Mouse (Mus musculus): ENCODE measurements around the gene Gsto2.
"Not testable (repeated sequence)": the region's sequence is repeated elsewhere in the genome, so short reads cannot be mapped to it uniquely, and the experiment has no call there.

The Gsto2 gene

DNA sequence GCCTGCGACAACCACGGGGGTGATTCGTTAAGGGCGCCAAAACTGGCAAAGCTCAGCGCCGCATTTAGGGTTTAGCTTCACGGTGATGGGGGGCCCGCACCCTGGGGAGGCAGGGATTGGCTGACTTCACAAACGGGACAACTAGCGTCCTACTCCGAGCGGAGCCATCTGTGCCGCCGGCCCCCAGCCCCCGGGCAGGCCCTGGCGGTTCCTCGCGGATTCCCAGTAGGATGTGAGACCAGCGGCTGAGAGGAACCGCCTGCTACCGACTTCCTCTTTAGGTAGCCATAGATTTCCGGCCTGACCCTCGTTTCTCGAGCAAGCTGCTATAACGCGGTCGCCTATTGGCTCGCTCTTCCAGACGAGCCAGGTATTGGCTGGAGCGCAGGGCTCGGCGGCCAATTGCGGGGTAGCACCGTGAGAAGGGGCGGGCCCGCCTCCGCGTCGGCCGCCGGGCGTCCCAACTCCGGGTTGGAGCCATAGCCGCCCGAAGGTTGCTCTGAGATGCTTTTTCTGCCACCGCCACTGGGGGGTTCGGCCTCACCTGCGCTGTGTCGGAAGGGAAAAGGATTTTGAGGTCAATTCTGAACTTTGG lies at the start of gene Gsto2:
TSS of gene Gsto2 (plus strand) at position 182 of the 595 bp plus-strand sequence.
- DNase-seq, result peak; percentile 96 to 97

DNA sequence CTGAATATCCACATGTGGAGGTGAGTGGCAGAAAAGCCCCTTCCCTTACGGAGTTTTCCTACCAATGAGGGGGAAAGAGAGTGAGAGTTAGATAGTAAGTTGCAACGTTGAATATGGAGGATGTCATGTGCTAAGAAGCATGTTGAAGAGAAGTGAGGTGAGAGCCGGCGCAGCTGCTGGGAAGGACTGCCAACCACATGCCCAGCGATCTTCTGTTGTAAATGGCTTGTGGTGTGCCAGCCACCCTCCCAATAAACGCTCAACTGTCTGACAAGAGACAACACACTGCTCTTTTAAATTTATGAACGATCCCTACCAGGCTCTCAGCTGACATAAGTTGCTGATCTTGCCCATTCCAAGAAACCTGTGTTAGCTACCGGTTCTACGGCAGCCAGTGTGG lies 47.6 kb upstream of the Gsto2 start:
- no peak for DNase-seq

DNA sequence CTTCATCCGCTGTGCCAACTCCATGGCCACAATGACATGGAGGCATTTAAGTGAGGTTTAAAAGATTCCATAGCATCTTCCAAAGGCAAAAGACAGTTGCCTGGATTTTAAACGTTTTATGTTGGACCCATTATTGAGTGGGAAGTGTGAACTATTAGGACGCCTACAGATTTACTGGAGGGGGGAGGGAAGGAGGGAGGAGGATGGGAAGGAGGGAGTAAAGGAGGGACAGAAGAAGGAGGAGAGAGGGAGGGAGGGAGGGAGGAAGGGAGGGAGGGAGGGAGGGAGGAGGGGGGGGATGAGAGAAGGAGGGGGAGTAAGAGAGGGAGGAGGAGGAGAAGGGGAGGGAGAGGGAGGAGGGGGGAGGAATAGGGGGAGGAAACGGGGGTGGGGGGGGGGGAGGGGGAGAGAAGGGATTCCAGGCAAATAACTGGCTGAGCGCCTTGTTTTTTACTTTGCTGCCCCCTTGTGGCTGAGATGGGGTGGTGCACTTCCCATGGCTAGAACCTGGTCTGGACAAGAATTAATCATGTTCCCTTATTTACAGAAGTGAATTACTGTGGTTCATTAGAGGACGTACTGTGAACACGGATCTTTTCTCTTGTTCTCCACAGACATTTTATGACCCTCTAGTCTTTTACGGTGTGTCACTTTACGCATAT lies 44.4 kb upstream of the Gsto2 start:
- peak; percentile 85 to 86 for DNase-seq

DNA sequence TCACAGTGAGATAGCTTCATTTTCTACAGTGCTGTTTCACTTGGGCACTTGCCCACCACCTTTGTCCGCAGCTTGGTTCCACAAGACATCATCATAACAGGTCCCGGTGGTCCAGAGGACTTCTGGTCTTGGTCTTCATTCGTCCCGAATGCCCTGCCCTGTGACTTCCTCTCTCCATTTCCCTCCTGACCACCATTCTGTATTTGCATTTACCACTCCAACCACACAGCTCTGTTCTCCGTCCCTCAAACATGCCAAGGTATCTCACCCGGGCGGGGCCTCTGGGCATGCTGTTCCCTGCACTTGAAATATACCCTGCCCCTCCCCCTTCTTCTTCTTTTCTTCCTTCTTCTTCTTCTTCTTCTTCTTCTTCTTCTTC lies 43.9 kb upstream of the Gsto2 start:
- peak in 1 of 2 experiments; percentile 25 for DNase-seq

DNA sequence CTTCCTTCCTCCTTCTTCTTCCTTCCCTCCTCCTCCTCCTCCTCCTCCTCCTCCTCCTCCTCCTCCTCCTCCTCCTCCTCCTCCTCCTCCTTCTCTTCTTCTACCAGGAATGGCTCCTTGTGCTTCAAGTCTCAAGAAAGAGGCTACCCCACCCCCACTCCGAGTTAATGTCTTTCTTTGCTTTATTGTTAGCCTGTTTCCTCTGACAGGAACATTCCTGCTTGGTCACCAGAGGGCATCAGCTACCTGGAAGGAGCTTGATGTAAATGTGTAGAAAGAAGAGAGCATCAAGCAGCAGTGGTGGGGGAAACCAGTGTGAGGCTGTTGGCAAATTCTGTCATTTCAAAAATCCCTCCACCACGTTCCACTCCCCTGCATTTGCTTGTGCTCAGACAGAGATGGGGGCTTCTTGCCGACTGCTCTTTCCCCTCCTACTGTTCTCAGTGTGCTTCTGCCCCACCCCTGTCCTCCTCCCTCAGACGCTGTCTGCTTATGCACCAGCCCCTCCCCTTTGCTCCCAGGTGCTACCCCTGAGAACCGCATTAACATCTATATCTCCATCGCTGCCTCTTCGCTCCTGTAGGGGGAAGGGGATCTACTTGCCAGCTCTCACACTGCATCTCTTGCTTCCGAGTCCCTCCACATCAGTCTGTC lies 43.1 kb upstream of the Gsto2 start:
- peak; percentile 22 to 31 for DNase-seq

DNA sequence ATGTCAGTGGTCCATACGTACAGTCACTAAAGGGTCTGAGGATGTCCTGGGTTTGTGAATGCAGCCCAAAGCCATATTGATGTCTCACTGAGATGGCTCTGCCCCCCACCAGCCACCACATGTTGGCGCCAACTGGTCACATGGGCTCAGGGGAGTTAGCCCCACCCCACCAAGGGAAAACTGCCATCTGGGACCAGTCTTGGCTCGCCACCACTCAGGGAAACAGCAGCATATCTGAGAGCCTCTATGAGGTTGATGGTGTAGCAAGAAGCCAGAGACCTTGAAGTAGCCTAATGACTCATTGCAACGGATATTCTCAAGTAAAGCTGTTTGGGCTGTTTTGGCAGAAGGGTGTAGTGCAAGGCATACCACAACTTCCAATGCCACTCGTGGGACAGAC lies 41.3 kb upstream of the Gsto2 start:
- DNase-seq, result no peak

DNA sequence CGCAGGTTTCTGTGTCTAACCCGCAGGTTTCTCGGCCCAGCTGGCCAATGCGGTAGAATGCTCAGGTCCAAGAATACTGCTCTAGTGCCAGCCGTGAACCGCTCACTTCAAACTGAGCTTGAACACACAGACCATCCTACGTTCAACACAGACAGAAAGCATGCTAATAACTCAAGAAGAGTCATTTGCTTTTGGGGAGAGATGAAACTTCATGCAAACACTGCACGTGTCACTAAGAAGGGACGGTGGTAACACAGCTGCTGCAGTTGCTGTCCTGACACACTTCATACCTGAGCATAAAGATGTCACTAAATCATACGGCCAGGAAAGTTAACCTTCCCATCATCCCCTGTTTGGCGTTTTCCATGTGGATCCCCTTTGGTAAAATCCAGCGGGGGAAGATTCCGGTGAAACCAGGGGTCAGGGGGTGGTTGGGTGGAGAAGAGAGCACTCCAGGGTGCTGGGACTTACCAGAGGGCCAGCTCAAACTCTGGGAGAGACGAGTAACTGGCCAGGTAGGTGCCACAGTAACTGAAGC lies 35.4 kb upstream of the Gsto2 start:
- DNase-seq, result no peak

DNA sequence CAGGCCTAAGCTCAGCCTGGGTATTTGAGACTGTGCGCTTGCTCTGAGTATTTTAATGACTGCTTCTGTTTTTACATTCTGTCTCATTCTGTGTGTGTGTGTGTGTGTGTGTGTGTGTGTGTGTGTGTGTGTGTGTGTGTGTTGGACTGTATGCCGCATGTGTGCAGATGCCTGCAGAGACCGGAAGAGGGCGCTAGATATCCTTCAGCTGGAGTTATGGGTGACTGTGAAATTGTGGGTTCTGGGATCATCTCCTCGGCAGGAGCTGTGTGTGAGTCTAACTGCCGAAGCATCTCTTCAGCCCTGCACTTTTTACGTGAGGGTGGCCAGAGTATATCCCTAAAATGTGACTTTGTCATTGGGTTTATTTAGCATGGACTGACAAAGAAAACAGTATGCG lies 34.2 kb upstream of the Gsto2 start:
- no peak for DNase-seq

DNA sequence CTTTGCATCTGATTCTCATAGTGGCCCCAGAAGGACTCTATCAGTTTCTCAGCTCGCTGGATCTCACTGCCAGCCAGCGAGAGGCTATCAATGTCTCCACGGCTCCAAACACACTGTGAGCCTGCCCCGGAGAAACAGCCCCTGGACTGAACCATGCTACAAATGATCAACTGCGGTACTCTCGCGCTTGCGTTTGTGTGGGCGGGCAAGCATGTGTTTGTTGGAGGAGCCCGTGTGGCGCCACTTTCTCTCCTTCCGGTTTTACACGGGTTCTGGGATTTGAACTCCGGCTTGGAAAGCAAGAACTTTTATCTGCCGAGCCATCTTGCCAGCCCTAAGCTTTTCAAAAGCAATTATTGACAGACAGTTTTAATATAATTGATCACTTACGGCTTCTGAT lies 33.0 kb upstream of the Gsto2 start:
- DNase-seq, result no peak

DNA sequence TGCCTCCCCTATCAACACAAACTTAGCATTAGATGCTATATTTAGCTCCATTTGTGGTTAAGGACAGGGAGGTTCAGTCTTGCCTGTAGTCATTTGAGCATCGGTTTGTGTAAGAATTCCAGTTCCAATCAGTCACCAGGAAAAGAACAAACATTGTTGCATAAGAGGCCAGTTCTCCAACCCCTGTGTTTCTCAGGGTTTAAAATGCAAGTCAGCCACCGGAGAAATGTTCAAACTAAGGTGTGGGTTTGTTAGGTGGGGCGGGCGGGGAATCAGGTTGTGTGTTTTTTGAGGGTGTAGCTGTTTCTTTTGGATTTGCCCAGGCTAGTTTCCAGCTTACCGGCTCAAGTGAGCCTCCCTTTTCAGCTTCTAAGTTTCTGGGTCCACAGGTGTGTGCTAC lies 30.7 kb upstream of the Gsto2 start:
- no peak for DNase-seq

DNA sequence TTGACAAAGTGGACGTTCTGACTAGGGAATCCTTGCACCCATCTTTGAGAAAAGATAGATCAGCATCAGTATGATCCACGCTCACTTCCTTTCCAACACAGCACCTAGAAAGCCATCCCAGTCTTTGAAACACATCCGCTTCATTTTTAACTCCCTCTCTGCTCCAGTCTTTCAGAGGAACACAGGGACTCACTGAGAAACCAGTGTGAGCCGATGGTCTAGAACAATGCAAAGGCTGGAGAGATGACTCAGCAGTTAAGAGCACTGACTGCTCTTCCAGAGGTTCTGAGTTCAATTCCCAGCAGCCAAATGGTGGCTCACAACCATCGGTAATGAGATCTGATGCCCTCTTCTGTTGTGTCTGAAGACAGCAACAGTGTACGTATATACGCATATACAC lies 29.6 kb upstream of the Gsto2 start:
- no peak for DNase-seq

DNA sequence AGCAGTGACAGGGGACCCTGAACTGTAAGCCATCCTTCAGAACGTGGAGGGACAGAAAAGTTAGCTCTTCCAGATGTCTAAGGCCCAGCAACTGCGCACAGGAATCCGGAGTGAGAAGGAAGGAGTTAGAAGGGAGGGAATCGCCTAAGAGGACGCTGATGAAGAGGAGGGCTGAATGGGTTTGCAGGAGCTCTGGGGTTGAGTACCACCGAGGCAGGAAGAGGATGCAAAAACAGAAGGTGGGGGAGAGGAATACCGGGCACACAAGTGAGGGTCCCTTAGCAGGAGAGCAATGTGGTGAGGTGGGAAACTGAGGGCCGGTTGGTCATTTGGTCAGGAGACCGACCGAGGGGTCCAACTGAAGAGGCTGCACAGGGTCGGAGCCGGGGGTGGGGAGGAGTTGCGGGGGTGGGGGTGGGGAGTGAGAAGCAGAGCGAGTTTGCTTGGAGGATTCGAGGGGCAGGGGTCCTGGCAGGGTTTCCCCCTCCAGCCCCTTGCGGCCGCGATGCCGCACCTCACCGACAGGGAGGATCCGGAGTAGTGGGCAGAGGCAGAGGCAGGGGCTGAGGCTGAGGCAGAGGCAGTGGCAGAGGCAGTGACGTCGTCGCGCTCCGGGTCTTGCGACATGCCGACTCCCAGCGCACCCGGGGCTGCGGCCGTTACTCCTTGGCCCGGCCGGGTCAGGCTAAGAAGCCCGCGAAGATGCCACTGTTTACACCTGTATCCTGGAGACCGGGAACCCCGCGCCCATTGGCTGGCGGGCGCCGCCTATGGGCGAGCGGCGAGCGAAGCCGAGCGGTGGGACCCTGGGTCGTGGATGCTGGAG lies 28.4 kb upstream of the Gsto2 start:
- peak; percentile 79 to 83 for DNase-seq

DNA sequence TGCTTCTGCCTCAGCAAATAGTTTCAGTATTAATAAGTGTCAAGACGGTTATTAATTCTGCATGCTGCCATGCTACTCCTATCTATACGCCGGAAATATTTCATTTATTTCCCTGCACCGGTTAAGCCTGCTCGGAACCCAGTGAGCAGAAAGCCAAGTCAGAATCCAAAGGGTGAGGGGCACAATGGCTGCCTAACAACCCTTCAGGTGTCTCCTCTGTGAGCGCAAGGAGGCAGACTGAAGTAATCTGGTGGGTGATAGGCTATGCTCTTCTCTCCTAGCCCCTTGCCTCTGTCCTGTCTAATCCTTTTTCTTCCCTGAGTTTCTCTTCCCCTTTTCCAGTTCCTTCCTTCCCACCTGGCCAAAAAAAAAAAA lies 27.8 kb upstream of the Gsto2 start:
- DNase-seq, result no peak

DNA sequence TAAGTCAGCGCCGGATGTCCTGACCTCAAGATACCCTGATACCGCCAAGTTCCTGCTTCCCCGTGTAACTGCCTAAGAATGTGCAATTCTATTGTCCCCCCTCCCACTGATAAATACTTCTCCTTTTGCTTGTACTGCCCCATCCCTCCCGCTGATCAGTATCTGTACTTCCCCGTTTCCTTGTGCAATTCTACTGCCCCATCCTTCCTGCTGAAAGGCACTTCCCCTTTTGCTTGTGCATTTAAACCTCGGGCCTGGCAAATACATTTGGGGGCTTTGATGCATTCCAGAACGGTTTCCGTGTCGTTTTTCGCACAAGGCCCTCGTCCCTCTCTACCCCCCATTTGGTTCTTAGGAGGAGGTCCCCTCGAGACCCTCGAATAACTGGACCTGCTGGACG lies 24.1 kb upstream of the Gsto2 start:
- DNase-seq, result not testable (repeated sequence)

DNA sequence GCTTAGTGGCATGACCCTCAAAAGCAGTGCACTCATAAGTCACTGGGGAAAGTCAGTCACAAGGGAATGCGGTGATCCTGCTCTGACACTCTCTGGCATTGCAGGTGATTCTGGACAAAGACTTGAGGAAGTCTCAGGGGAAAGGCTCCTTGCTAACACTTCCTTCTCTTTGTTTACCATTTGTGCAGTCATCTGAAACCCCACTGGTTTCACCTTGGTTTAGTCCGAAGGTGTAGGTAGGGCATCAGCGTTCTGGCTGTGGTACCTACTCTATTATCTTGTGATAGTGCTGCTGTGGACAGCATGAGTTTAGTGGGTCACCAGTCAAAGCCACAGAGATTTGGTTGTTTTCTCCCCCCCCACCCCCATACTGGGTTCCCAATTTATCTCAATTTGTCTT lies 15.6 kb upstream of the Gsto2 start:
- DNase-seq, result no peak

DNA sequence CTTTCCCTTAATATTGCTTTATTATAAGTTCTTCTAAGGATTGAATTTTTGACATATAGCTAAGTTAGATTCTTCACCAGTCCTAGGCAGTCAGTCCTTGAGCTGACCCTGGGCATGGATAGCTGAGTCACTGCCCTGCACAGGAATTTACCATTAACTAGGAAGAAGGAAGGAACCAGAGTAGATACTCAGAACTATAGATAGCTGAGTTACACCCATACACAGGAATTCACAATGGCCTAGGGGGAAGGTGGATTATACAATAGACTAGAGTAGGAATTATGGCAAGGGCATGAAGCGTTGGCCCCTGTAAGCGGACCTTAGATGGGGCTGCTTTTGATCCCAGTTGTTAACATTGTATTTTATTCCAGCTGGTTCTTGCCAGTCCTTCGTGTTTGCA lies 13.2 kb upstream of the Gsto2 start:
- not testable (repeated sequence) for DNase-seq

DNA sequence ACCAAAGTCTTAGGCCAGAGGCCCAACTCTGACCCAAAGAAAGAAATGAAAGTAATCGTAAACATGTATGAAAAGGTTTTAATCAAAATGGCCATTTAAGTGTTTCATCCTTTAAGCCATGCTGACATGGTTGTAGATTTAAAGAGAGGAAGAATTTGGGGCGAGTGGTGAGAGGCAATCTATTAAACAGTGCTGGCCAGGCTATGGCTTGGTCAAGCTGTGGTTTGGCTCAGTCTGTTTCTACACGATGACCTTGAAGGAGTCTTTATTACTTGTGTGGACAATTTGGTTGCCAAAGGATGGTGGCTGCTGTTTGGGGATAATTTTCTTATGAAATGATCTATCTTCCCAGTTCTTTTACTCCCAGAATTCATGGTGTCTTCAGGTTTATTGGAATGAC lies 12.3 kb upstream of the Gsto2 start:
- DNase-seq, result no peak

DNA sequence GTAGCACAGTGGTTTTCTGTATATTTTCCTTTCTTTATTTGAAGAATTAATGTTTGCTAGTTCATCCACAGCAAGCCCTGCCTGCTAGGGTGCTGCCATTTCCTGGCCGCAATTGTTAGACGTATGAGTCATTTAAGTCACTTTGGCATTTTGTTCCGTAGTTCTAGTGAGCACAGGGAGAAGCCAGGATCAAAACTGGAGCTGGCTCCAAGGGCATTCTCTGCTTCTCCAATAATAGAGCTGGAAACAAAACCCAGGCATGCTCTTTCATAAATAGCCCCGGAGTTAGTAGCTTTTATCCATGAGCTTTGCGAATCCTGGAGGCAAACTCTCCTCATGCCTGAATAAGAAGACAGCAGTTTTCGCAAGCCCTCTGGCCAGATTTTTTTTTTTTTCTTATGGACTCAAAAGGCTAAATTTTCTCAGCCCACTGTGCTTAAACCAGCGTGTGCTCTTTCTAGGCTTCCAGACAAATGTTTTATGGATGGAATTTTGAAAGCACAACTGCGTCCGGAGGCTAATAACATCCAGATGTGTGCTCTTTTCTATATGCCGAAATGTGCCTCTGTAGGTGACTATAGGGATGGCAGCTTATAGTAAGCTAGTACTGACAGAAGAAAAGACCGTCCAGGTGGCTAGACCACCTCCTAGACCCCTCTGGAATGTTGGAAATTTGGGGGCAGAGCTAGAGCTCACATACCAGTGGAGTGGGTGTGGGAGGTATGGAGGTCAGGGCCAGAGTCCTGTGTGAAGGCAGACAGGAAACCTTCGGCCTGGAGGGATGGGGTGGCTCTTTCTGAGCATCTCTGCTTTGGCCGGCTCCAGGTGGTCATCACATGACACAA lies 11.2 kb upstream of the Gsto2 start:
- no peak for DNase-seq

DNA sequence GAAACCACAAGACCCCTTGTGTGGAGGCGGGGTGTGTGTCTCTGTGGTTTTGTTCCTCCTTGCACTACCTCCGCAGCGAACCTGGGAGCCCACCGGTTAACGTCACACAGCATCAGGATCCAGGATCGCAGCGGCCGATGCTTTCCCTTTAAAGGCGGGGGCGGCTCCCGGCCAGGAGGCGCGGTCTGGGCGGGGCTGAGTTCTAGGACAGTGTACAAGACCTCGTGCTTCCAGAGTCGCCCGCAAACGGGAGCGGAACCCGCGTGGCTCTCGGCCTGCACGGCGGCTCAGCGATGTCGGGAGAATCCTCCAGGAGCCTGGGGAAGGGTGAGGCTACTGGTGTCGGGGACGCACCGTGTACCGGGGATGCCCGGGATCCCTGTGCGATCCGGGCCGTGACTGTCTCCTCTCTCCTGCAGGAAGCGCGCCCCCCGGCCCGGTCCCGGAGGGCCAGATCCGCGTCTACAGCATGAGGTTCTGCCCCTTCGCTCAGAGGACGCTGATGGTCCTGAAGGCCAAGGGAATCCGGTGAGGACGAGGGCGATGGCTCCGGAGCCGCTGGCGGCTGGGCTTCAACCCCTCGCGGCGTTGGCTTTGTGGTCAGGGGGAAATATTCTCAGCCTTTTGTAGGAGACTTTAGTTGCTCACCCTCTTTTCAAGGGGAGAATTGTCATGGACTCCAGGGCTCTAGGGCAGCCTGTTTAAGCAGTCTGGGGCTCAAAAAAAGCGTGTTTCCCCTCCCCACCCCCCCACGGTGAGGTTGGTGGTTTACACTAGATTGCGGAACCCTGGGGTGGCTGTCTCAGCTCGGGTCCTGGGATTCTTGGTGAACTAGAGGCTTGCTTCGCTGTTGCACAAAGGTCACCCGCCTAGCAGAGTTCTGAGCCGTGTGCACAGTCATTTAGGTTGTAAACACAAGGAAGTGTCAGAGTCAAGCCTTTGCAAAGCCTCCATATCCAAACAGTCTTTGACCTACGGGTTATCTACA lies 10.2 kb upstream of the Gsto2 start, which contains the start of gene Gsto1:
TSS of gene Gsto1 (plus strand) at position 175 of the 988 bp plus-strand sequence.
- peak; percentile 91 to 93 for DNase-seq

DNA sequence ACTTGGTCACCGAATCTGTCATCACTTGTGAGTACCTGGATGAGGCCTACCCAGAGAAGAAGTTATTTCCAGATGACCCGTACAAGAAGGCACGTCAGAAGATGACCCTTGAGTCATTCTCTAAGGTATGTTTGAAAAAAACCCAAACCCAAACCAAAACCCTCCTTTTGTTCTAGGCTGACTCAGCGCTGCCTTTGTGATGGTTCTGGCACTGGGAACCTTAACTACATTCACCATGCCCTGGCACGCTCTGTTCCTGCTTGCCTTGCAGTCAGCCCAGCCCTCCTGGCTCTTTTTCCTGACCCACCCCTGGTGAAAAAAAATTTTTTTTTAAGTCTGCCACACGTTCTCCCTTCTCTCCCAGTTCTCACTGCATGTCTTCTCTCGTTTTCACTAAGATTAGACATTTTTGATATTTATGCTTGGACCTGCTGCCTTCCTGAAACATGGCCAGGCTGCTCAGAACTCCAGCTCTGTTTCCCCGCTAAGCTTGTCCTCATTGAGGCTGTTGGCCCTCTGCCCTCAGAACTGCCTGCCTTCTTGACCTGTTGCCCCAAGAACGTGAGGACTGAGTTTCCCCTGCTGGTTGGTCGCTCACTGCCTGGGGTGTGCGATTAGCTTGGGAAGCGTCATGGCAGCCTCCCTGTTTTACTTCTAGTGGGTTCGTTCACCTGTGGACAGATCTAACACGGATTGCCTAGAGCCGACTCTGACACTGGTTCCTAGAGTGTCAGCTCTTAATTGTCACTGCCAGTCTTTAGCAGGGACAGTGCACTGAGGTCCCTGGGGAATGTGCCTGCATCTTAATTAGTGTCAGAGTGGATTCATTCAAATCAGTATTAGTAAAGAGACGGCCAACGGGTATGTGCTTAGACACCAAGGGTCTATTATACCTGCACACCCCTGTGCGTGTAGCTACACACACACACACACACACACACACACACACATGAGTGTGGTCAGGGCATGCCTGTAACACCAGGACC lies 7.1 kb upstream of the Gsto2 start:
- peak in 1 of 2 experiments; percentile 19 for DNase-seq

Measured in cerebellum, postnatal 14 days (tissue).